Mouse (Mus musculus) cortical plate, adult 2 months (tissue): ENCODE data around the gene Ift43.

Experiments used
- CTCF ChIP-seq: fragments of 200-500 bp; IDR thresholded peaks from 2 replicates; pipeline ENCODE4 v1.5.1; 2011; ENCODE audit warnings: mild to moderate bottlenecking, control low read depth, low read length; ENCODE audit not compliant: insufficient read depth; ENCODE audit errors: extremely low read depth
- POLR2A ChIP-seq: fragments of 200-500 bp; IDR thresholded peaks from 2 replicates; pipeline ENCODE4 v1.6.1; 2011; ENCODE audit warnings: mild to moderate bottlenecking, low read length, control low read depth; ENCODE audit not compliant: insufficient read depth; ENCODE audit errors: extremely low read depth

DNA sequence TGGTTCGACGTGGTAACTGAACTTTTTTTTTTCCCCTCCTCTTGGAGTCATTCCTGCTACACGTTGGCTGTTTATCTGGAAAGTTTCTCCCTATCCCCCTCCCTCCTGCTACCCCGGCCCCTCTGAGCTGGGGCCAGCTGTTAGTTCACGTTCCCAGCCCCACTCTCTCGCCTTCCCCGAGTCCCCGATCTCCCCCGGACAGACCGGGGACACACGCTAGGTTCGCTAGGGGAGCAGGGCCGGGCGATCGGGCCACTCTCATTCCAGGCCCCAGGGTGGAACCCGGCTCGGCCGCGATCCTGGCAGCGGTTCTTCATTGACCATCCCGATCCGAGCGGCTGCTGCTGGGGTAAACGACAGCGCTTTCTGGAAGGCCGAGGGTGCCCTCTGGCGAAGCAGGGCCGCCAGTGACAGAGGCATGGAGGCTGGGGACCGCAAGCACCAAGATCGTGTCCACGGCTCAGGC is 3.1 kb upstream of the Ift43 start:
- TF ChIP-seq CTCF, result peak; percentile 77
- TF ChIP-seq POLR2A, result no peak
